Mouse (Mus musculus): Measurements from ENCODE around the gene Hes1.

DNA sequence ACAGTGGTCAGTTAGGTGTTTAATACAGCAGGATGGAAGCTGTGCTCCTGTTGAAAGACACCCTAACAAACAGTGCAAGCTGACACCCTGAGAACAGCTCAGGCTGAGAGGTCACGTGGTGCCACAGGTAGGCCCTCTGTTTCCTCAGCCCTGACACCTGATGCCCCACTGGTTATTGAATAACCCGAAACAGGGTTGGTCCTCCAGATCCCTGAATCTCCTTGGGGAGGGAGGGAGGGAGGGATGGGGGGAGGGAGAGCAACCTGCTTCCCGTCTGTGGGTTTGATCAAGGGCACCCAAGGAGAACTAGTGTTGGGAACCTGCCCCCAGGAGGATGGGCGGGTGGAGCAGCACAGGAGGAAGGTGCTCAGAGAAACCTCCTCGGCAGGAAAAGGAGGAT lies 18.6 kb upstream of the Hes1 start:
- no peak for TF ChIP-seq CTCF (IDR thresholded peaks at IDR 0.05; ENCODE audit: low read depth)
- no peak for TF ChIP-seq EP300 (IDR thresholded peaks at IDR 0.05; ENCODE audit: low read depth)

Data from heart, postnatal 0 days (tissue).